Mouse (Mus musculus) midbrain, embryonic 14.5 days (tissue): ENCODE results near the gene Fat3. TPM values are rescaled to one million over a fixed set of nuclear protein-coding genes. Genes with fewer than 3 reads are reported as not detected.

ENCODE experiments used
- ATAC-seq: fragments of 200-750 bp; cut with Nextera tagmentation; 2 replicates; pipeline ENCODE4 v1.8.0; 2017; ENCODE audit warnings: moderate number of reproducible peaks, moderate library complexity; ENCODE audit not compliant: low FRiP score, low TSS enrichment
- DNase-seq: peaks from one replicate; pipeline ENCODE4 v3.0.0-alpha.2; 2015
- H3K27ac ChIP-seq: fragments of 300-500 bp; sonication (generic); replicated peaks from 2 replicates; pipeline ENCODE4 v1.5.1; 2014; ENCODE audit warnings: mild to moderate bottlenecking, low read depth, low read length, moderate library complexity
- H3K27me3 ChIP-seq: fragments of 300-500 bp; sonication (generic); 2 replicates; pipeline ENCODE4 v1.6.1; 2014; ENCODE audit warnings: low read length, control low read depth, mixed read lengths; ENCODE audit not compliant: control insufficient read depth, insufficient read depth
- H3K36me3 ChIP-seq: fragments of 300-500 bp; sonication (generic); 2 replicates; pipeline ENCODE4 v1.6.1; 2014; ENCODE audit warnings: low read length, control low read depth; ENCODE audit not compliant: control insufficient read depth, insufficient read depth
- H3K4me1 ChIP-seq: fragments of 300-500 bp; sonication (generic); 2 replicates; pipeline ENCODE4 v1.6.1; 2014; ENCODE audit warnings: mild to moderate bottlenecking, antibody characterized with exemption, low read length, control low read depth; ENCODE audit not compliant: control insufficient read depth, insufficient read depth
- H3K4me2 ChIP-seq: fragments of 300-500 bp; sonication (generic); 2 replicates; pipeline ENCODE4 v1.6.1; 2014; ENCODE audit warnings: mild to moderate bottlenecking, low read length, moderate library complexity
- H3K4me3 ChIP-seq: fragments of 300-500 bp; sonication (generic); replicated peaks from 2 replicates; pipeline ENCODE4 v1.5.1; 2014; ENCODE audit warnings: low read depth, low read length
- H3K9ac ChIP-seq: fragments of 300-500 bp; sonication (generic); replicated peaks from 2 replicates; pipeline ENCODE4 v1.6.1; 2014; ENCODE audit warnings: mild to moderate bottlenecking, low read length, moderate library complexity
- H3K9me3 ChIP-seq: fragments of 300-500 bp; sonication (generic); 2 replicates; pipeline ENCODE4 v1.6.1; 2016; ENCODE audit warnings: low read length, control low read depth, mixed read lengths; ENCODE audit not compliant: control insufficient read depth
- WGBS: fragments of 180-500 bp; shearing (Covaris S2); extraction: QIAGEN DNeasy Blood & Tissue Kit; methylation state at CpG from one replicate; pipeline ENCODE4 v1.1.7; 2014; 5-methylcytosine and 5-hydroxymethylcytosine counted together
- polyA plus RNA-seq: library from polyadenylated mRNA; unstranded; fragments of >200 nt; fragmentation: Nextera tagmentation; extraction: Ambion mirVana; gene quantifications from 2 replicates; pipeline ENCODE4 v1.2.1, GENCODE M21; 2014

Fat3 gene
- polyA plus RNA-seq, 1 experiment from 2014 or later: 27.6 TPM

DNA sequence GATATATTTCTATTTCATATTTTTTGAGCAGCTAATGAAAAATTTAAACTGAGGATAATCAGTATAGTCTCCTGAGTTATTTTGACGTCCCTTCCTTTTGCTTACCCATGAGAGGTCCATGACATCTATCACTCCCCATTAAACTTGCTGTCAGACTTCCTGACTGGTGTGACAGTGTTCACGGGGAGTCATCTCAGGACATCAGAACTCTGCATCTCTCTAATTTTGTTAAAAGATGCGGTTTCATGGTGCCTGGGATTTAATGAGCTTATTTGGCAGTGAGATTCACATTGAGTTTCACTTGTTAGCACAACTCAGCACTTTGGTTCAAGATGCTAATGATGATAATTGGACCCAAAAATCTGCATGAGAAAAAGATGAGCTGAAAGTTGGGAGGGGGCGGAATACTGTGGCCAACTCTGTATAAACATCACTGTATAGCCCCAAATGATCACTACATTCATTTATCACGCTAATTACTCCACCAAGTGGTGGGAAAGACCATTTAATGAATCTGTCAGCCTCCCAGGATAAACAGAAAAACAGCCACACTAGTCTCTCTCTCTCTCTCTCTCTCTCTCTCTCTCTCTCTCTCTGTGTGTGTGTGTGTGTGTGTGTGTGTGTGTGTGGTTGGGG, 545.8 kb downstream of the Fat3 start:
- Histone ChIP-seq H3K4me3 (no peak overlapping the region), H3K9ac (no peak overlapping the region), H3K4me1 (no peaks in the 10 kb centered on the region), H3K36me3 (peaks cover 17% of the 10 kb centered on the region), H3K27ac (no peak overlapping the region), H3K4me2 (no peak overlapping the region), H3K27me3 (no peaks in the 10 kb centered on the region), H3K9me3 (no peaks in the 10 kb centered on the region)
- ATAC-seq: no peak
- peak; percentile 28 for DNase-seq
- 63% methylated on average over 5 of the region's 5 CpGs for WGBS

DNA sequence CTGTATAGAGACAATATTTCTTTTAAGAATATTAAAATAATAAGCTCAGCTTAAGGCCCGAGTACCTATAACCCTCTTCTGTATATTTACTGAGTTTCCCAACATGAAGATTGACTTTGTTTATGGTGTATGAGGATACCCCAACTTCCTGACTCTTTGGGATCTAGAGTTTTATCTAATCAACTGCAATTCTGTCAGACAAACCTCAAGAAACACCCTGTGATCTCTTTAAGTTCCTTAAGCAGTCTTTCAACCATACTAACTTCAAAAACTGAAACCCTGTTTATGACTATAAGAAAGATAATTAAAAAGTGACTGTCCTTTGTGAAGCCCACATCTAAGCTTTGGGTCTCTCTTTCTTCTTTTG, 546.8 kb downstream of the Fat3 start:
- H3K4me3 ChIP-seq: no peak overlapping the region
- peaks cover 7% of the 10 kb centered on the region; the same call in 1 of the 2 replicates for H3K36me3 ChIP-seq
- no peak overlapping the region for H3K9ac ChIP-seq
- H3K4me1 ChIP-seq: no peaks in the 10 kb centered on the region
- 76% methylated on average over 1 of the region's 1 CpGs for WGBS
- ATAC-seq (no peak), DNase-seq (no peak)
- H3K9me3 ChIP-seq: no peaks in the 10 kb centered on the region
- H3K27me3 ChIP-seq: no peaks in the 10 kb centered on the region
- no peak overlapping the region for H3K27ac ChIP-seq
- no peak overlapping the region for H3K4me2 ChIP-seq

DNA sequence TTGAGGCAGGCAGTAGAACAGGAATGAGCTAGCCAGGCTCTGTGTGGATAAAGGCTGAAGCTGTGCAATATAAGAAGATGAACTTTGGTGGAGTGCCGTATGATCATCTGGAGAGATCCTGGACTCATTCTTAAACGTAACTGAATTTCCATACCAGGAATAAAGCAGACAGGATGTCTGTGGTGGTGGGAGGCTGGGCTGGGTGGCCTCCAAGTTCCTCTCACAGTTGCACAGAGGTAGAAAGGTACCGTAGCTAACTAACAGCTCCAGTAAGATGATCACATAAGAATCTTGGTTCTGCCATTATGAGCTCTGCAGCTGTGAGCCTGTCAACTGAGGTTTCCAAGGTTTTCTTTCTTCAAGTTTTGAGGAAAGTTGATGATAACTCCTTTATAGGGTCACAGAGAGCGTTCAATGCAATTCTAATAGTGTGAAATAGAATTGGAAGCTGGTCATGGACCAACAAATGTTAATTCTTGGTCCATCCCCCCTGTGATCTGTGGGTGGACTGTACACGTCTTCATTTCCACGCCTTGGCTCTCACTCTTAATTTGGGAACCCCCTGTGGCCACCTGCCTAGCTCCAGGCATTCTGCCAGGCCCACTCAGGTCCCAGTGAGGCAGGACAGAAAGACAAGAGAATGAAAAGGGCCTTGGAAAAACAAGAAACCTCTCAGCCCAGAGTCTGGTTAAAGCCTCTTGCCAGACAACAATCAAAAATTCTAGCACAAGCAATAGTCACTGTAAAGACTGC, 547.3 kb downstream of the Fat3 start:
- Histone ChIP-seq H3K27me3 (no peaks in the 10 kb centered on the region), H3K36me3 (0 out of 2 replicates have a peak, but pooled peaks cover 2% of the 10 kb centered on the region), H3K9me3 (no peaks in the 10 kb centered on the region), H3K27ac (no peak overlapping the region), H3K4me2 (no peak overlapping the region), H3K4me1 (no peaks in the 10 kb centered on the region), H3K4me3 (no peak overlapping the region), H3K9ac (no peak overlapping the region)
- 70% methylated on average over 6 of the region's 6 CpGs for WGBS
- no peak for ATAC-seq
- peak; percentile 12 for DNase-seq

DNA sequence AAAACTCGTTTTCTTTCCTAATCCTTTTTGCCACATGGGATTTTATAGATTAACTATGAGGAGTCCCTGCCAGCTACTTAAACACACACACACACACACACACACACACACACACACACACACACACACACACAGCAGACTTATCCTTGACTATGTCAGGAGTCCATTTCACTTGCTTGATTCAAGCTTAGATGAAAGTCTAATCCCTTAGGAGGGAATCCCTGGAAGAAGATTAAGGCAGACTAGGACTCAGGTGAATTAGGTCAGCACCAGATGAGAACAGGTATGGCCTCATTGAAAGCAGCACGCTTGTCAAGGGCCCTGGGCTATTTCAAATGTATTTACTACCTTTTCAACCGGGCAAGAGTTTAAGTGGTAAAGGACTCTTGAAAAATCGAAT, 553.0 kb downstream of the Fat3 start:
- H3K4me1 ChIP-seq: no peaks in the 10 kb centered on the region
- 0 out of 2 replicates have a peak, but pooled peaks cover 4% of the 10 kb centered on the region for H3K36me3 ChIP-seq
- no peak overlapping the region for H3K4me2 ChIP-seq
- H3K27me3 ChIP-seq: no peaks in the 10 kb centered on the region
- H3K9me3 ChIP-seq: no peaks in the 10 kb centered on the region
- no peak overlapping the region for H3K27ac ChIP-seq
- ATAC-seq (no peak), DNase-seq (no peak)
- WGBS: 83% methylated on average over 4 of the region's 4 CpGs
- no peak overlapping the region for H3K4me3 ChIP-seq
- no peak overlapping the region for H3K9ac ChIP-seq

DNA sequence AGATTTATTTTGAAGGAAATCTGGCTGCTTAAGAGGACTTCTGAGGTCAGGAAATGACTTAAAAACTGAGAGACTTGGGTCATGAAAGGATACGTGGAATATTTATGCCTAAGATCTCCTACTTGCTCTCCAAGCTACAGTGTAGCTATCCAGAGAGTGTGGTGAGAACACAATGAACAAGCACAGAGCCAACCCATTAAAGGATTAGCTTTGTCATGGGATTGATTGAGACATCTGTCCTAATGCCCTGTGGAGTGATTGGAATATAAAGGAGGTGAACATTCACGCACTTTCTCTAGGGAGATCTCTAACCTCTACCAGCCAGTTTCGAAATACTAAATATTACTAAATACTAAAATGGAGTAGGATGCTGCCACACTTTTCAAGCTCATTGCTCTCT, 556.9 kb downstream of the Fat3 start:
- DNase-seq: no peak
- Histone ChIP-seq H3K27me3 (no peaks in the 10 kb centered on the region), H3K4me3 (no peak overlapping the region), H3K9me3 (no peaks in the 10 kb centered on the region), H3K27ac (no peak overlapping the region), H3K9ac (no peak overlapping the region), H3K4me1 (no peaks in the 10 kb centered on the region), H3K4me2 (no peak overlapping the region), H3K36me3 (0 out of 2 replicates have a peak, but pooled peaks cover 4% of the 10 kb centered on the region)
- 18% methylated on average over 3 of the region's 3 CpGs for WGBS
- ATAC-seq: no peak; the same call in 1 of the 2 replicates

DNA sequence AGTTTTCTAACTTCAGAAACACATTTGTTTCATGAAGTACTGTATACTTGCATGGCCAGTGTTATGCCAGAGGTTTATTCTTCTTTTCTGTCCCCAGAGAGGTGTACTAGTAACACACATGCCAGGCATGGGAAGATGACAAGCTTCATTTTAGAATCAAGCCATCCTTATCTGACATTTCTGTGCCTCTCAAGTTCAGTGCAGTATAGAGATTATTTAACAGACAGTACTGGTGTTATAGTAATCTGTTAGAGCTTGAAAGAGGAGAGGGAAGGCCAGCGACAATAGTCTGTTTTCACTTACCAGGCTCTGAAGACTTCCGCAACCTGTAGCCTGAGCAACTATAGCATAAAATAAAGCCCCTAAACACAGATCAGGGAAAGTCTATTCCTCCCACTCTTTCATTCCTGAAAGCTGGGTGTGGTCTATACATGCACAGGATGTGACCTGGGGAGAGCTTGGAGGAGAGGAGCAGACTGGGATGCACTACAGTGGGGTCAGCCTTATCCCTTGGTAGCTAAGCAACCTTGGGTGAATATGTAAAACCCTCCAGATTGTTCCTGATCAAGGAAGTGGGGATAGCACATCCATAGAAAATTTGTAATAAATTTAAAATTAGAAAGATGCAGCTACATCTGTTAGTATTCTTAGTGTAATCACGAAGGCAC, 557.5 kb downstream of the Fat3 start:
- H3K27me3 ChIP-seq: no peaks in the 10 kb centered on the region
- no peak overlapping the region for H3K4me3 ChIP-seq
- WGBS: 79% methylated on average over 3 of the region's 3 CpGs

DNA sequence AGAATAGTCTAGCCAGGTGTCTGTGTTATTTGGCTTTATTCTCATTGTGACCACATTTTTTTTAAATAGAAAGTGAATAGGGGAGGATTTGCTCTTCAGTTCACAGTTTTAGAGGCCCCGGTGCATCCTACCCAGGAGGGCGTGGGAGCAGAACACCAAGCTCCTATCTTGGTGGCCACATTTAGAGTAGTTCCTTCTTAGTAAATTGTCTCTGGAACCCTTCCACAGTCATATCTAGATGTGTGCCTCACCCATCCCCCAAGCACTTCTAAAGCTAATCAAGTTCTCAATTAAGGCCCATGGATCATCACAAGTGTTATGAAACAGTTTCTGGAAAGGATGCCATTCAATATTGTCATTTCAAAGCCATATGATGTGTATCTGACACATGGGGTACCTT, 559.3 kb downstream of the Fat3 start:
- no peak overlapping the region for H3K4me3 ChIP-seq
- H3K4me2 ChIP-seq: no peak overlapping the region
- H3K9ac ChIP-seq: no peak overlapping the region
- H3K4me1 ChIP-seq: no peaks in the 10 kb centered on the region
- 94% methylated on average over 2 of the region's 2 CpGs for WGBS
- H3K27me3 ChIP-seq: no peaks in the 10 kb centered on the region
- no peaks in the 10 kb centered on the region for H3K9me3 ChIP-seq
- no peak for DNase-seq
- H3K27ac ChIP-seq: no peak overlapping the region
- peaks cover 9% of the 10 kb centered on the region for H3K36me3 ChIP-seq
- ATAC-seq: no peak

More for the DNA sequence above, 557.5 kb downstream of the Fat3 start:
- ATAC-seq: no peak
- no peak overlapping the region for H3K4me2 ChIP-seq
- no peak overlapping the region for H3K9ac ChIP-seq
- H3K36me3 ChIP-seq: 0 out of 2 replicates have a peak, but pooled peaks cover 4% of the 10 kb centered on the region
- DNase-seq: no peak
- H3K27ac ChIP-seq: no peak overlapping the region
- no peaks in the 10 kb centered on the region for H3K4me1 ChIP-seq
- H3K9me3 ChIP-seq: no peaks in the 10 kb centered on the region

DNA sequence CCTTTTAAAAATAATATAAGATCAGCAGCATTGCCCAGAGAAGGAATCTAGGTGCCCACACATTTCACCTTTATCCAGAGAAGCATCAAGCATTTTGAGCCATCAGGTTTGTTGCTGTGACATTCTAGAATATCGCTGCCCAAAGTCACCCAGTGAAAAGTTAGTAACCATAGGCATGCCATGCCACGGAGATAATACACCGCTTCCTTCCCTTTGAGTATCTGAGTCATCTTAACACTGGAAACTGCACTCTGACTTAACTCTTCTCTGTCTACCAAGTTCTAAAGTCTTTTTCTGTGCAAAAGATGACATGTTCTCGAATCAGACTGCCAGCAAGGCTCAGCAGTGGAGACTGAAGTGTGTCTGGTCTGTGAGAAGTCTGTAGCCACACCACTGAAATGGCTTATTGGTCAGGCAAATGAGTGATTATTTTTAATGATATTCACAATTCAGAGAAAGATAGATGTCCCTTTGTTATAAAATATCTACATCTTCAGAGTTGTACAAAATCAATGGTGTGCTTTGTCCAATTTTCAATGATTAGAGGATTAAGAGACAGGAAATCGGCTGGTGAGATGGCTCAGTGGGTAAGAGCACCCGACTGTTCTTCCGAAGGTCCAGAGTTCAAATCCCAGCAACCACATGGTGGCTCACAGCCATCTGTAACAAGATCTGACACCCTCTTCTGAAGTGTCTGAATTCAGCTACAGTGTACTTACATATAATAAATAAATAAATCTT, 560.0 kb downstream of the Fat3 start:
- Histone ChIP-seq H3K4me2 (no peak overlapping the region), H3K4me1 (no peaks in the 10 kb centered on the region), H3K27me3 (no peaks in the 10 kb centered on the region), H3K9ac (no peak overlapping the region), H3K9me3 (no peaks in the 10 kb centered on the region), H3K4me3 (no peak overlapping the region), H3K27ac (no peak overlapping the region), H3K36me3 (peaks cover 9% of the 10 kb centered on the region)
- no peak for DNase-seq
- no peak for ATAC-seq
- WGBS: 89% methylated on average over 7 of the region's 7 CpGs
